Mouse (Mus musculus) embryonic facial prominence, embryonic 14.5 days (tissue): ENCODE results near the gene Nemf. TPM values are rescaled to one million over a fixed set of nuclear protein-coding genes. Genes with fewer than 3 reads are reported as not detected.
"Not testable (repeated sequence)": the region's sequence is repeated elsewhere in the genome, so short reads cannot be mapped to it uniquely, and the experiment has no call there.

Experiments used
- ATAC-seq: fragments of 200-750 bp; cut with Nextera tagmentation; 2 replicates; pipeline ENCODE4 v1.8.0; 2017; ENCODE audit warnings: low read depth, moderate number of reproducible peaks, moderate TSS enrichment
- DNase-seq: peaks from one replicate; pipeline ENCODE4 v3.0.0-alpha.2; 2015; ENCODE audit warnings: low spot score
- H3K27ac ChIP-seq: fragments of 300-500 bp; sonication (generic); replicated peaks from 2 replicates; pipeline ENCODE4 v1.5.1; 2014; ENCODE audit warnings: low read depth, mild to moderate bottlenecking, low read length, moderate library complexity
- H3K27me3 ChIP-seq: fragments of 300-500 bp; sonication (generic); replicated peaks from 2 replicates; pipeline ENCODE4 v1.6.1; 2014; ENCODE audit warnings: low read length; ENCODE audit not compliant: control insufficient read depth, insufficient read depth
- H3K36me3 ChIP-seq: fragments of 300-500 bp; sonication (generic); 2 replicates; pipeline ENCODE4 v1.6.1; 2014; ENCODE audit warnings: low read length, mixed read lengths; ENCODE audit not compliant: control insufficient read depth, insufficient read depth
- H3K4me1 ChIP-seq: fragments of 300-500 bp; sonication (generic); 2 replicates; pipeline ENCODE4 v1.6.1; 2014; ENCODE audit warnings: antibody characterized with exemption, low read length; ENCODE audit not compliant: control insufficient read depth, insufficient read depth
- H3K4me2 ChIP-seq: fragments of 300-500 bp; sonication (generic); 2 replicates; pipeline ENCODE4 v1.6.1; 2014; ENCODE audit warnings: low read depth, mild to moderate bottlenecking, low read length, moderate library complexity, mixed read lengths
- H3K4me3 ChIP-seq: fragments of 300-500 bp; sonication (generic); 2 replicates; pipeline ENCODE4 v1.5.1; 2014; ENCODE audit warnings: low read depth, mild to moderate bottlenecking, low read length
- H3K9ac ChIP-seq: fragments of 300-500 bp; sonication (generic); 2 replicates; pipeline ENCODE4 v1.6.1; 2014; ENCODE audit warnings: low read depth, mild to moderate bottlenecking, low read length, moderate library complexity, mixed read lengths
- H3K9me3 ChIP-seq: fragments of 300-500 bp; sonication (generic); 2 replicates; pipeline ENCODE4 v1.6.1; 2016; ENCODE audit warnings: low read length; ENCODE audit not compliant: control insufficient read depth
- WGBS: fragments of 180-500 bp; shearing (Covaris S2); extraction: QIAGEN DNeasy Blood & Tissue Kit; methylation state at CpG from one replicate; pipeline ENCODE4 v1.1.7; 2014; 5-methylcytosine and 5-hydroxymethylcytosine counted together
- polyA plus RNA-seq: library from polyadenylated mRNA; unstranded; fragments of >200 nt; fragmentation: Nextera tagmentation; extraction: Ambion mirVana; gene quantifications from 2 replicates; pipeline ENCODE4 v1.2.1, GENCODE M21; 2014

Gene Nemf
- polyA plus RNA-seq, 1 experiment from 2014 or later: 65.8 TPM

DNA sequence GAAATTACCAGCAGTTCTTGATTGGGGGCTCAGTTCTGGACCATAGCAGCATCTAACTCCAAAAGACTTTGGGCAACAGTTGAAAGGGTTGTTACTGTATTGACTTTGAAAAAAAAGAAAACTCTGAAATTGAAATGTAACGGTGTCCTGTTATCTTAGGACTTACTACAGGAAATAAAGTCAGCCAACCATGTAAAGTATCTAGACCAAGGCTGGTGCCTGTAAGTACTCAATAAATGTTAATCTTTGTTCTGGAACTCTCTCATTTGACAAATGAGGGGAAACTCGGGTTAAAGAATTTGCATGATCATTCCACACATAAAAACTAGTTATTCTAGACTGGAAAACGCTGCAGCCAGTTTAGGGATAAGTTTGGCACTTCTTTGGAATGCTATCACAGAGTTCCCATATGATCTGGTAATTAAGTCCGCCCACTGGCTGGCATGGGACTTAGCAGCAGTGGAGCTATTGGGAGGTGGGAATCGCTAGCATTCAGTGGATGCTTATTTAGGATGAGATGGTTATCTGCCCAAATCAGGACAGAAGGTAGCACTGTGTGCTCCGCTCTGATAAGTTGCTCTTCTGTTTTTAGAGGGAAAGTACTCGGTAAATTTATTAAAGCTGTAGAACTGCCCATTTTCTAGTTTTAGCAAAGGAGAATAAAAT, 32.4 kb upstream of the Nemf start:
- ATAC-seq (no peak), DNase-seq (peak; percentile 24)
- no peak overlapping the region for H3K4me3 ChIP-seq
- H3K9me3 ChIP-seq: no peaks in the 10 kb centered on the region
- H3K27ac ChIP-seq: no peak overlapping the region
- H3K36me3 ChIP-seq: no peaks in the 10 kb centered on the region
- H3K9ac ChIP-seq: no peak overlapping the region
- H3K4me2 ChIP-seq: no peak overlapping the region
- 57% methylated on average over 7 of the region's 7 CpGs for WGBS
- no peaks in the 10 kb centered on the region for H3K27me3 ChIP-seq
- no peaks in the 10 kb centered on the region for H3K4me1 ChIP-seq

DNA sequence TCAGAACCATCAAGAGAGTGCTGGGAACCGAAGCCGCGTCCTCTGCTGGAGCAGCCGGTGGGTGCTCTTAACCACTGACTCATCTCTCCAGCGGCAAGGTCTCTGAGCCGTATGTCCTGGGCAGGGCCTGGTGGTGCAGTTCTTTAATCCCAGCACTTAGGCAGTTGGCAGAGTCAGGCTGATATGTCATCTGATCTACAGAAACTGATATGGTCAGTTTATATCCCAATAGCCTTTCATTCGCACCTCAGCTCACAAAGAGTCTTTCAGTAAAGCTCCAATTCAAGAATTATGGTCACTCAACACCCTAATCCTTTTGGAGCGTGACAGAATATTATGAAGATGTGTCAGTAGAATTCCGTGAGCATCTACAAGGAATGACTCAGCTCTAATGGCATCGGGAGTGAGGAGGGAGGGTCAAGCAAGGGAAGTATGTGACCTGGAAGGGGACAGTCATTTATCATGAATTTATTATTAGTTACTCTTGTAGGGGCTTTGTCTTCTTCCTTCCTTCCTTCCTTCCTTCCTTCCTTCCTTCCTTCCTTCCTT, 31.4 kb upstream of the Nemf start:
- Histone ChIP-seq H3K9me3 (no peaks in the 10 kb centered on the region), H3K27ac (no peak overlapping the region), H3K4me1 (no peaks in the 10 kb centered on the region), H3K36me3 (no peaks in the 10 kb centered on the region), H3K4me3 (no peak overlapping the region), H3K27me3 (no peaks in the 10 kb centered on the region), H3K4me2 (no peak overlapping the region), H3K9ac (no peak overlapping the region)
- no peak for ATAC-seq
- DNase-seq: no peak
- 91% methylated on average over 10 of the region's 10 CpGs for WGBS

DNA sequence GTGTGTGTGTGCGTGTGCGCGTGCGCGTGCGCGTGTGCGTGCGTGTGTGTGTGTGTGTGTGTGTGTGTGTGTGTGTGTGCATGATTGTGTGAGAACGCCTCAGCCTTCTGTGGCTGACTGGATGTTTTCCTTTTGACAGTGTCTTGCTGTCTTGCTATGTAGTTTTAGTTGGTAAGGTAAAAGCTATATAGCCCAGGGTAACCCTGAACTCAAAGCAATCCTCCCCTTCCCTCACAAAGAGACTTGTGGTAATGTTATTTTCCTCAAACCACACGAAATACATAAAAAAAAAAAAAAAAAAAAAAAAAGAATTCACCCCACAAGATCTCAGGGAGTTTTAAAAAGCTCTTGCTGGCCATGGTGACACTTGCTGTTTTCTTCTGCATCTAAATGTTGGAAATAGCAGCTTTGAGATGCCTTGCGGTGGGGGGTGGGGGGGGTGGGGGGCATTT, 29.3 kb upstream of the Nemf start:
- H3K36me3 ChIP-seq, ATAC-seq, H3K4me3 ChIP-seq, DNase-seq, H3K27me3 ChIP-seq, H3K4me2 ChIP-seq, H3K4me1 ChIP-seq, H3K27ac ChIP-seq, H3K9ac ChIP-seq, H3K9me3 ChIP-seq: not testable (repeated sequence)
- 78% methylated on average over 12 of the region's 12 CpGs for WGBS

DNA sequence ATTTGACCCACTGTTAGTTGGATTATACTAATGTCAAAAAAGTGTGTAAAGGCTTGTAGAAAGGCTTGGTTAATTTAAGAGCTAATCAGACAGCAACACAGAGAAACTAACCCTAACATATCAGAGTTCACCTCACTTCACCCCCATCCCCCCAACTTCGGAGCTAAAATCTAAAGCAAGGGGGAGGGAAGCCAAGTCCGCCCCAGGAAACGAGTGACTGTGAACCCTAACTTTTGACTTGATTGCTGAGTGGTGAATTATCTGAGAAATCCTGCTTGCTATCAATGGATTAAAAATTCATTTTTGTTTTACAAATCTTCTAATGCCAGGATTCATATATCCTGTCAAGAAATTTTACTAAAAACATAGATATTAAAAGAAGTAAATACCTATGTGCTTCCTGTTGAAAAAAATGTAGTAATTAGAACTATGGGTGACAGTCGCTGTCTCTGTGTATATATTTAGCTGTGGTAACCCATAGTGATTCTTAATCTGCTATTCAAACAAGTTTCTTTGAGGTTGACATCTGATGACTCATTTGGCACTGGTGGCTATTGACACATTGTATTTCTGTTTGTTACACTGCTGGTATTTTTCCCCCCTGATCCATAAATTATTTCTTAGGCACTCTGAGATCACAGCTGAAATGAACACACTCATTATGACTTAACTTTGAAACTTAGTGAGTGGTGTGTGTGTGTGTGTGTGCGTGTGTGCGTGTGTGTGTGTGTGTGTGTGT, 28.7 kb upstream of the Nemf start:
- no peak for DNase-seq
- Histone ChIP-seq H3K9ac (no peak overlapping the region), H3K27ac (no peak overlapping the region), H3K36me3 (no peaks in the 10 kb centered on the region), H3K9me3 (no peaks in the 10 kb centered on the region), H3K4me3 (no peak overlapping the region), H3K27me3 (no peaks in the 10 kb centered on the region), H3K4me2 (no peak overlapping the region), H3K4me1 (no peaks in the 10 kb centered on the region)
- ATAC-seq: no peak
- WGBS: 78% methylated on average over 6 of the region's 6 CpGs

DNA sequence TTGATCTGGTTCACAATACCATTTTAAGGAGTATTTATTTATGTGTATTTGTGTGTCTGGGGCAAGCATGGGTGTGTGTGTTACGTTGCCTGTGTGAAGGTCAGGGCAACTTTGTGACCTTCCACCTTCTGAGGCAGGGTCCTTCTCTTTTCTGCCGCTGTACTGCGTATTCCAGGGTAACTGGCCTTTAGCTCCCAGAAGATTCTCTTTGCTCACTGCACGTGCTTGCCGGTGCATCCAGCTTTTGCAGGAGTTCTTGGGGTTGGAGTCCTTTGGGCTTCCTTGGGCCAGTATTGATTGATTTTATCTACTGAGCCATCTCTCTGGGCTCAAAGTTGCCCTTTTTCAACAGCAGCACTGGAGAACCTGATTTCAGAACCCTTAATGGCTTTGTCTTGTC, 27.6 kb upstream of the Nemf start:
- ATAC-seq (no peak), DNase-seq (no peak)
- Histone ChIP-seq H3K27me3 (no peaks in the 10 kb centered on the region), H3K4me2 (no peak overlapping the region), H3K9me3 (no peaks in the 10 kb centered on the region), H3K27ac (no peak overlapping the region), H3K36me3 (no peaks in the 10 kb centered on the region), H3K9ac (no peak overlapping the region), H3K4me1 (no peaks in the 10 kb centered on the region), H3K4me3 (no peak overlapping the region)
- WGBS: 82% methylated on average over 5 of the region's 5 CpGs

DNA sequence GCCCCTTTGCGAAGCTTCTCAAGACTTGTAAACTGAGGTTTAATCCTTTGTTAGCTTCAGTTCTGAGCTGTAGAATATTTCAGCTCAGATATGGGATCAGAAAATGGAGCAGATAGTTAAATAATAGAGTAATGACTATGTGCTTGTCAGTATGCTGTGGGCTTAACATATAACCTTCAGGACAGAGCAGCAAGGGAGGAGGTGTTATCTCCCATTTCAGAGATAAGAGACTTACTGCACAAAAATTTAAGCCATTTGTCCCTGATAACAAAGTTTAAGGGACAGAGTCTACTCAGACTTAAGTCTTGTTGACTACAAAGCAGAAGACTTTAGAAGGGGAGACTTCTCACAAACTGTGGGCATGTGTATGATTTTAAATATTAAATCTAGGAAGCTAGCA, 25.9 kb upstream of the Nemf start:
- H3K4me3 ChIP-seq: no peak overlapping the region
- H3K27me3 ChIP-seq: no peaks in the 10 kb centered on the region
- DNase-seq: no peak
- 0 out of 2 replicates have a peak, but pooled peaks cover under 1% of the 10 kb centered on the region for H3K36me3 ChIP-seq
- H3K4me1 ChIP-seq: no peaks in the 10 kb centered on the region
- no peaks in the 10 kb centered on the region for H3K9me3 ChIP-seq
- H3K27ac ChIP-seq: no peak overlapping the region
- H3K4me2 ChIP-seq: no peak overlapping the region
- H3K9ac ChIP-seq: no peak overlapping the region
- no peak for ATAC-seq
- WGBS: 89% methylated on average over 1 of the region's 1 CpGs

DNA sequence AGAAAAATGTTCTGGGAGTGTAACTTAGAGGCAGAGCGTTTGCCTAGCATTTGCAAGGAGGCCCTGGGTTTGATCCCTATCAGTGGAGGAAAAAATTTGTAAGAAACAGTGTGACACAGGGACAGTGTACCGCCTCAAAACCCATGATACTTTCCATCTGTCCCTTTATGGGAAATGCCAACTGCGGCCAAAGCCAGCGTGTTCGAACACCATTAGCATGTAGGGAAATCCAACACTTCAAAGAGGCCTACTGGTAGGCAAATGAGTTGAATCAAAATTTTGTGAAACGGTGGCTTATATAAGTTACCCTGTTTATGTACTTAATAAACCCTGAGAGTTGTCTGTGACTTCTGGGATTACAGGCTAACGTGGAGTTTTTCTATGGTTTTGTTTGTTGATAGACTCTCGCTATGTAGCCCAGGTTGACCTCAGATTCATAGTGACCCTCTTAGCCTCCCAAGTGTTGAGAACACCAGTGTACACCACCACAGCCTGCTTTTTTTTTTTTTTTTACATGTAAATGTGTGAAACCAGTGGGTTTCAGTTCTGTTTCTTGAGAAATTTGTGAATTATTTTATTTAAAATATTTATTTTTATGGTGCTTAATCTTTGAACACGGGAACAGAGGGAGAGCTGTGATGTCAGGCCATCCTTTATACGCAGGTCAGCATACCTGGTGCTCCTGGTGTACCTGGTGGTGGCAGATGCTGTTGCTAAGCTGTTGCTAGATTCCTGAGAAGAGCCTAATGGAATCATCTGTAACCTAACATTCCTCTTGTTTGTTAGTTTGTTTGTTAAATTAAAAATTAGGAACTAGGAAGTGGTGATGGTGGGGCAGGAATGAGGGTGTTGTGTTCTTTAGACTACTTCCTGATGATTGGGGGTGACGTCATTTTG, 21.8 kb upstream of the Nemf start:
- Histone ChIP-seq H3K4me2 (no peak overlapping the region), H3K9me3 (no peaks in the 10 kb centered on the region), H3K27me3 (no peaks in the 10 kb centered on the region), H3K4me3 (no peak overlapping the region), H3K4me1 (peaks cover 14% of the 10 kb centered on the region; the same call in 1 of the 2 replicates), H3K36me3 (peaks cover 17% of the 10 kb centered on the region), H3K27ac (no peak overlapping the region), H3K9ac (no peak overlapping the region)
- no peak for DNase-seq
- ATAC-seq: no peak
- WGBS: 85% methylated on average over 11 of the region's 11 CpGs

DNA sequence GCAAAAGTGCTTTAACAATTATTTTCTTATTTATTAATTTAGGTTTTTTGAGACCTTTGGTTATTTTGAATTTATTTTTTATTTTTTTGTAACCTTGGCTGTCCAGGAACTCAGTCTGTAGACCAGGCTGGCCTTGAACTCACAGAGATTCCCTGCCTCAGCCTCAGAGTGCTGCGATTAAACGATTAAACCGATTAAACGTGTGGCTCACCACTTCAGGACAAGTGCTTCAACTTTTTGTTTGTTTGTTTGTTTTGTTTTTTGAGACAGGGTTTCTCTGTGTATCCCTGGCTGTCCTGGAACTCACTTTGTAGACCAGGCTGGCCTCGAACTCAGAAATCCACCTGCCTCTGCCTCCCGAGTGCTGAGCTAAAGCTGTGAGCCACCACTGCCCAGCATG, 20.7 kb upstream of the Nemf start:
- not testable (repeated sequence) for H3K4me2 ChIP-seq, DNase-seq, H3K9me3 ChIP-seq, ATAC-seq, H3K9ac ChIP-seq, H3K27me3 ChIP-seq, H3K4me3 ChIP-seq, H3K27ac ChIP-seq
- H3K36me3 ChIP-seq: peaks cover 27% of the 10 kb centered on the region
- WGBS: 89% methylated on average over 6 of the region's 6 CpGs
- peaks cover 19% of the 10 kb centered on the region; the same call in 1 of the 2 replicates for H3K4me1 ChIP-seq
